Mouse (Mus musculus): ENCODE data around the gene Tgoln1. TPM values are rescaled to one million over a fixed set of nuclear protein-coding genes. Genes with fewer than 3 reads are reported as not detected.

Gene Tgoln1
- total RNA-seq, 2 experiments from 2014 or later: 29.7 to 30.3 TPM

Other genes with a start within 250 kb of the Tgoln1 start
- gene Vamp5, start 236.5 kb downstream of the Tgoln1 start, total RNA-seq (2021): 1 to 10 TPM; 5.9 to 8.4 TPM
- gene Vamp8, start 226.3 kb downstream of the Tgoln1 start, total RNA-seq (2021): 1 to 10 TPM; 7.2 to 7.3 TPM
- gene Ggcx, start 202.7 kb downstream of the Tgoln1 start, total RNA-seq (2021): 10 to 100 TPM; 18.6 to 21.1 TPM
- gene Mat2a, start 177.4 kb downstream of the Tgoln1 start, total RNA-seq (2021): 100 to 1,000 TPM; 184 to 193 TPM
- gene Sh2d6, start 95.3 kb downstream of the Tgoln1 start, total RNA-seq (2021): under 1 TPM; 0.36 to 0.68 TPM
- gene Capg, start 72.6 kb downstream of the Tgoln1 start, total RNA-seq (2021): 1 to 10 TPM; 2.1 to 3.4 TPM
- gene Elmod3, start 18.6 kb downstream of the Tgoln1 start, total RNA-seq (2021): 10 to 100 TPM; 11.9 to 12.1 TPM
- gene Retsat, start 18.5 kb downstream of the Tgoln1 start, total RNA-seq (2021): 10 to 100 TPM; 16.3 to 20.3 TPM
- gene Tcf7l1, start 172.3 kb upstream of the Tgoln1 start, total RNA-seq (2021): 1 to 10 TPM; 4.1 to 5.3 TPM